Mouse (Mus musculus): ENCODE measurements around the gene Fam120b. TPM values are rescaled to one million over a fixed set of nuclear protein-coding genes. Genes with fewer than 3 reads are reported as not detected.
"Not testable (repeated sequence)": the region's sequence is repeated elsewhere in the genome, so short reads cannot be mapped to it uniquely, and the experiment has no call there.

Fam120b gene
- total and polyA plus RNA-seq, 3 experiments, result 17.2 to 19.5 (median 18.1) TPM

DNA sequence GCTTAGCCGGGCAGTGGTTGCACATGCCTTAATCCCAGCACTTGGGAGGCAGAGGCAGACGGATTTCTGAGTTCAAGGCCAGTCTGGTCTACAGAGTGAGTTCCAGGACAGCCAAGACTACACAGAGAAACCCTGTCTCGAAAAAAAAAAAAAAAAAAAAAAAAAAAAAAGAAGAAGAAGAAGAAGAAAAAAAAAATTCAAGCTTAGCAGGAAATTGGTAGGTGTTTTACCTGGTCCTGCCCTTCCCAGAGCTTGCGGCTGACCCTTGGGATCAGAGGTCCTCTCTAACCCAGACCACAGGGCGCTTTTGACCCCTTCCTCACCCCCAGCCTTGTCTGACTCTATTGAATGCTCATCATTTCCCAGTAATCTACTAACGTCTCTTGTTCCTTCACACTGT lies 53.1 kb downstream of the Fam120b start:
- H3K79me2 ChIP-seq (replicated peaks; ENCODE audit: control insufficient read depth, extremely low read depth, insufficient read depth, poor library complexity, severe bottlenecking); H3K27ac ChIP-seq (ENCODE audit: insufficient read depth, low read depth); H3K9me3 ChIP-seq (replicated peaks; ENCODE audit: low read length); H3K36me3 ChIP-seq (replicated peaks in 1 of 2; ENCODE audit: control insufficient read depth in 1 of 2, insufficient read depth in 1 of 2, low read length in 1 of 2); DNase-seq (ENCODE audit: extremely low read depth); dilution Hi-C loops (cut with MboI; ENCODE audit: extremely low pct_ligation_motif_present, extremely low pct_unique_long_range_greater_than_20kb, low sequenced_read_pairs); H3K4me2 ChIP-seq (ENCODE audit: insufficient read depth, low read depth, poor library complexity, severe bottlenecking); H3K27me3 ChIP-seq (replicated peaks); H3K9ac ChIP-seq (ENCODE audit: insufficient read depth, low read depth); H3K4me1 ChIP-seq (ENCODE audit: control insufficient read depth in 1 of 2, insufficient read depth in 2 of 2); in situ Hi-C loops (cut with MboI; ENCODE audit: low pct_ligation_motif_present, low pct_unique_long_range_greater_than_20kb, low sequenced_read_pairs); H3K4me3 ChIP-seq (replicated peaks in 1 of 3; ENCODE audit: low read depth in 2 of 3, low read length in 2 of 3, poor library complexity in 1 of 3): not testable (repeated sequence)
- peak; percentile 66 for TF ChIP-seq ZNF384 (IDR thresholded peaks at IDR 0.05; ENCODE audit: low read depth, low read length)

DNA sequence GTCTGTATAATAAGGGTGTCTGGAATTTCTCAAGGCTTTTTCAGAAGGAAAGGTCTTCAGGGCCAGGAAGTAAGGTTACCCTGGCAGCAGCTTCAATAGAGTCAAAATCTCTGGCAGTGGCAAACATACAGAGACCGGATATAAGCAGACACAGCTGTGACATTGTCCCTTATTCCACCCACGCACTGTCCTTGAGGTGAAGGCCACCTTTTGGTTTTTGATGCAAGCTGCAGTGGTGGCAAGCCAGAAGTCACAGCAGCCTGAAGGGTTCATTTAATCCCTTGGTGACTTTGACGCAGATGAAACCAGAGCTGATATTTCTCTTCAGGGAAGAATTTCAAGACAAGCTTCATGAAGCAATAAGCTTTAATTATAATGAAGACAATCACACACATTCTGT lies 53.6 kb downstream of the Fam120b start:
- no peaks in the 10 kb centered on the region for H3K9me3 ChIP-seq (replicated peaks; ENCODE audit: low read length)
- H3K27me3 ChIP-seq (replicated peaks), result no peaks in the 10 kb centered on the region
- no peak overlapping the region for H3K27ac ChIP-seq (ENCODE audit: insufficient read depth, low read depth)
- H3K4me2 ChIP-seq (ENCODE audit: insufficient read depth, low read depth, poor library complexity, severe bottlenecking), result no peak overlapping the region
- in situ Hi-C loops (cut with MboI; ENCODE audit: low pct_ligation_motif_present, low pct_unique_long_range_greater_than_20kb, low sequenced_read_pairs), result no loop called here
- no peaks in the 10 kb centered on the region for H3K79me2 ChIP-seq (replicated peaks; ENCODE audit: control insufficient read depth, extremely low read depth, insufficient read depth, poor library complexity, severe bottlenecking)
- no peak for TF ChIP-seq ZNF384 (IDR thresholded peaks at IDR 0.05; ENCODE audit: low read depth, low read length)
- TF ChIP-seq MAZ (IDR thresholded peaks at IDR 0.05; ENCODE audit: low read depth, low read length), result no peak
- no peak for TF ChIP-seq POLR2AphosphoS2 (IDR thresholded peaks at IDR 0.05; ENCODE audit: low read depth, low read length)
- TF ChIP-seq MAFK (IDR thresholded peaks at IDR 0.05; ENCODE audit: insufficient replicate concordance, low read length), result no peak
- TF ChIP-seq ETS1 (conservative IDR thresholded peaks at IDR 0.05; ENCODE audit: low read depth, low read length), result no peak
- no peak for TF ChIP-seq MXI1 (IDR thresholded peaks at IDR 0.05; ENCODE audit: low read depth, low read length)
- no peak for TF ChIP-seq IRF4 (IDR thresholded peaks at IDR 0.05; ENCODE audit: low read depth, low read length)
- no peak for TF ChIP-seq NELFE (IDR thresholded peaks at IDR 0.05; ENCODE audit: low read depth, low read length)
- no peak for TF ChIP-seq PAX5 (IDR thresholded peaks at IDR 0.05; ENCODE audit: low read length)
- no peak for TF ChIP-seq ELF1 (IDR thresholded peaks at IDR 0.05; ENCODE audit: low read depth, low read length)
- TF ChIP-seq ZKSCAN1 (IDR thresholded peaks at IDR 0.05; ENCODE audit: borderline replicate concordance, low read depth, low read length), result no peak
- TF ChIP-seq TCF12 (IDR thresholded peaks at IDR 0.05; ENCODE audit: low read depth, low read length), result no peak
- TF ChIP-seq UBTF (IDR thresholded peaks at IDR 0.05; ENCODE audit: low read depth, low read length), result no peak
- TF ChIP-seq USF2 (conservative IDR thresholded peaks at IDR 0.05; ENCODE audit: low read depth, low read length), result no peak
- no peak for TF ChIP-seq CTCF (conservative IDR thresholded peaks at IDR 0.05 in 1 of 2, IDR thresholded peaks at IDR 0.05 in 1 of 2; ENCODE audit: low read depth in 2 of 2, low read length in 2 of 2)
- no peak for TF ChIP-seq CHD1 (IDR thresholded peaks at IDR 0.05; ENCODE audit: low read depth, low read length)
- no peak overlapping the region for H3K9ac ChIP-seq (ENCODE audit: insufficient read depth, low read depth)
- no peaks in the 10 kb centered on the region for H3K36me3 ChIP-seq (replicated peaks in 1 of 2; ENCODE audit: control insufficient read depth in 1 of 2, insufficient read depth in 1 of 2, low read length in 1 of 2)
- DNase-seq (ENCODE audit: extremely low read depth), result no peak
- H3K4me3 ChIP-seq (replicated peaks in 1 of 3; ENCODE audit: low read depth in 2 of 3, low read length in 2 of 3, poor library complexity in 1 of 3), result no peak overlapping the region
- dilution Hi-C loops (cut with MboI; ENCODE audit: extremely low pct_ligation_motif_present, extremely low pct_unique_long_range_greater_than_20kb, low sequenced_read_pairs), result no loop called here
- H3K4me1 ChIP-seq (ENCODE audit: control insufficient read depth in 1 of 2, insufficient read depth in 2 of 2), result 0 out of 4 replicates have a peak, but pooled peaks cover 0 to 3% of the 10 kb centered on the region in 2 experiments
